Mouse (Mus musculus) adrenal gland, adult 8-10 months (tissue): ENCODE measurements around the gene Tmem39b. TPM values are rescaled to one million over a fixed set of nuclear protein-coding genes. Genes with fewer than 3 reads are reported as not detected.

Experiments used
- DNase-seq: peaks from one replicate; pipeline ENCODE4 v3.0.0; 2022
- total RNA-seq, 4 experiments: library from RNA; stranded (reverse); gene quantifications; 2 replicates each; pipeline ENCODE4 v1.2.4; 2022

Tmem39b gene
- total RNA-seq, 4 experiments from 2014 or later = 10.5 to 13.9 (median 11.1) TPM

GRCm38 (mm10) chr4:129683901-129684493 is 12.6 kb downstream of the Tmem39b start:
- no peak for DNase-seq

GRCm38 (mm10) chr4:129681837-129682236 is 14.8 kb downstream of the Tmem39b start:
- no peak for DNase-seq

GRCm38 (mm10) chr4:129672878-129673449 is 23.7 kb downstream of the Tmem39b start:
- DNase-seq = no peak

- peak; percentile 86 for DNase-seq
These were observed 24.4 kb downstream of the Tmem39b start, which contains the start of gene Kpna6 for GRCm38 (mm10) chr4:129672083-129672877. Kpna6 (minus strand) TSS chr4:129672767.

- peak; percentile 40 for DNase-seq
These were observed 25.1 kb downstream of the Tmem39b start for GRCm38 (mm10) chr4:129671491-129672082.

- no peak for DNase-seq
These were observed 34.3 kb downstream of the Tmem39b start for GRCm38 (mm10) chr4:129662255-129662813.

GRCm38 (mm10) chr4:129661584-129661983 is 35.1 kb downstream of the Tmem39b start:
- DNase-seq = no peak

- DNase-seq = no peak
These were observed 41.9 kb downstream of the Tmem39b start for GRCm38 (mm10) chr4:129654770-129655169.

- no peak for DNase-seq
These were observed 46.3 kb downstream of the Tmem39b start for GRCm38 (mm10) chr4:129650359-129650758.

GRCm38 (mm10) chr4:129648656-129649055 is 48.0 kb downstream of the Tmem39b start:
- no peak for DNase-seq

- no peak for DNase-seq
These were observed 51.4 kb downstream of the Tmem39b start for GRCm38 (mm10) chr4:129645204-129645603.

- DNase-seq = no peak
These were observed 54.9 kb downstream of the Tmem39b start for GRCm38 (mm10) chr4:129641756-129642155.

GRCm38 (mm10) chr4:129640638-129641467 is 55.8 kb downstream of the Tmem39b start, which contains the start of gene Txlna:
Txlna (minus strand) TSS chr4:129641065.
- peak; percentile 96 for DNase-seq

- no peak for DNase-seq
These were observed 56.5 kb downstream of the Tmem39b start for GRCm38 (mm10) chr4:129640101-129640637.

GRCm38 (mm10) chr4:129639221-129639620 is 57.4 kb downstream of the Tmem39b start:
- DNase-seq = no peak

GRCm38 (mm10) chr4:129633852-129634251 is 62.8 kb downstream of the Tmem39b start:
- DNase-seq = no peak

- no peak for DNase-seq
These were observed 64.8 kb downstream of the Tmem39b start for GRCm38 (mm10) chr4:129631867-129632266.

GRCm38 (mm10) chr4:129630944-129631343 is 65.7 kb downstream of the Tmem39b start:
- no peak for DNase-seq
